ENCODE assay signal across 9 mouse cellular contexts in genomic region chr7:123503358-123503757, GRCm38 (mm10). TPM values are rescaled to one million over a fixed set of nuclear protein-coding genes. Genes with fewer than 3 reads are reported as not detected.
DNase-seq lines count a peak whose midpoint lies in the region; ATAC-seq and TF ChIP-seq lines count a peak whose summit lies in the region.
"Had no signal": no experiment of that assay in that cellular context is flagged by ENCODE, and none has a peak within 500 bp of the region (broad histone marks: within the 10 kb centered on the region; RNA-seq: fewer than 3 reads in every experiment).

No protein-coding gene starts in this region.

- DNase-seq in gastrocnemius, adult 2 months = peak; percentile 17
- DNase-seq in gastrocnemius, adult 8-10 months (ENCODE audit: low spot score in 2 of 2) = no peak
- DNase-seq in 416B (ENCODE audit: low read depth) = peak; percentile 50
- DNase-seq in embryo, embryonic 10 days (ENCODE audit: low spot score) = peak; percentile 72
- DNase-seq in lung, postnatal 0 days (ENCODE audit: low spot score) = peak; percentile 65
- no peak for DNase-seq in left cerebral cortex, adult 8-10 months (ENCODE audit: low spot score in 2 of 2)

- no peak for ATAC-seq in lung, postnatal 0 days
- ATAC-seq in activated CD4-positive, CD25-positive, alpha-beta regulatory T cell, adult 4 months = no peak
- ATAC-seq in cerebellum, adult (ENCODE audit: insufficient number of reproducible peaks, low FRiP score, low TSS enrichment) = no peak

- TF ChIP-seq EP300 in lung, postnatal 0 days (IDR thresholded peaks at IDR 0.05) = no peak

- no peaks in the 10 kb centered on the region for H3K27me3 ChIP-seq in lung, postnatal 0 days (replicated peaks; ENCODE audit: insufficient read depth, low read length)

- H3K27ac ChIP-seq in gastrocnemius, adult 2 months = no peak overlapping the region
- H3K27ac ChIP-seq in lung, postnatal 0 days (ENCODE audit: low read length) = no peak overlapping the region

- 17% methylated on average over 1 of the region's 1 CpGs for WGBS in lung, postnatal 0 days

- H3K4me1 ChIP-seq in lung, postnatal 0 days (ENCODE audit: insufficient read depth, low read depth, low read length) = peaks cover 7% of the 10 kb centered on the region; the same call in 1 of the 2 replicates

- no peaks in the 10 kb centered on the region for H3K9me3 ChIP-seq in lung, postnatal 0 days (ENCODE audit: low read length)

- H3K36me3 ChIP-seq in lung, postnatal 0 days (ENCODE audit: insufficient read depth, low read length) = no peaks in the 10 kb centered on the region

- no peak overlapping the region for H3K9ac ChIP-seq in lung, postnatal 0 days (replicated peaks; ENCODE audit: low read depth)

- intact Hi-C loops in gastrocnemius, adult 2 months (cut with DNase I) = no loop called here

- no peak for TF ChIP-seq CTCF in gastrocnemius, adult 2 months (IDR thresholded peaks at IDR 0.05)
- no peak for TF ChIP-seq CTCF in lung, postnatal 0 days (IDR thresholded peaks at IDR 0.05)

- no peak overlapping the region for H3K4me3 ChIP-seq in gastrocnemius, adult 2 months
- no peak overlapping the region for H3K4me3 ChIP-seq in lung, postnatal 0 days (ENCODE audit: low read depth, low read length)
- H3K4me3 ChIP-seq: megakaryocyte, embryonic 14.5 days had no signal

- H3K4me2 ChIP-seq in lung, postnatal 0 days (replicated peaks; ENCODE audit: low read depth, low read length) = no peak overlapping the region

RNA-seq across cellular contexts. Expression of gene Zkscan2, which starts 3.1 kb away (rescaled TPM):
- total RNA-seq in gastrocnemius, adult 2 months (2021) = under 1 TPM in 1 of 2 experiments, not detected in 1; 0.06 TPM
- total RNA-seq in gastrocnemius, adult 8-10 months (2022) = under 1 TPM; 0.07 to 0.19 (median 0.15) TPM
- 0.19 and 0.26 TPM in 2 replicates for polyA plus RNA-seq in lung, postnatal 0 days (2015; fragmentation: Nextera tagmentation; extraction: Ambion mirVana)
- under 1 TPM in 1 of 2 experiments, not detected in 1; 0.05 TPM for polyA plus RNA-seq in activated CD4-positive, CD25-positive, alpha-beta regulatory T cell, adult 4 months (2017; shearing (Covaris generic))
- 10 to 100 TPM; 20.9 to 25.5 (median 23.0) TPM for total RNA-seq in left cerebral cortex, adult 8-10 months (2022)

RNA-seq across cellular contexts. Expression of gene Aqp8, which starts 41.3 kb away (rescaled TPM):
- total RNA-seq in gastrocnemius, adult 2 months (2021) = not detected
- total RNA-seq in gastrocnemius, adult 8-10 months (2022) = not detected
- polyA plus RNA-seq in lung, postnatal 0 days (2015; fragmentation: Nextera tagmentation; extraction: Ambion mirVana) = not detected in 2 replicates
- not detected for polyA plus RNA-seq in activated CD4-positive, CD25-positive, alpha-beta regulatory T cell, adult 4 months (2017; shearing (Covaris generic))
- total RNA-seq in left cerebral cortex, adult 8-10 months (2022) = not detected

Comparison
In these comparisons a context has a peak if more than half of its experiments do, and no peak if none do; other contexts are left out.
1. DNase-seq: peak in gastrocnemius, adult 2 months (single experiment), 416B (single experiment), embryo, embryonic 10 days (single experiment) and lung, postnatal 0 days (single experiment); none in gastrocnemius, adult 8-10 months (0 of 2) and left cerebral cortex, adult 8-10 months (0 of 2).
2. RNA of gene Zkscan2, which starts 3.1 kb away (total RNA-seq): 20.9 to 25.5 TPM in left cerebral cortex, adult 8-10 months; 0.07 to 0.19 TPM in gastrocnemius, adult 8-10 months and 0.06 TPM in gastrocnemius, adult 2 months; every median in the first group is over 10 times any median in the second.